Mouse (Mus musculus): ENCODE data around the gene Slc17a2.

DNA sequence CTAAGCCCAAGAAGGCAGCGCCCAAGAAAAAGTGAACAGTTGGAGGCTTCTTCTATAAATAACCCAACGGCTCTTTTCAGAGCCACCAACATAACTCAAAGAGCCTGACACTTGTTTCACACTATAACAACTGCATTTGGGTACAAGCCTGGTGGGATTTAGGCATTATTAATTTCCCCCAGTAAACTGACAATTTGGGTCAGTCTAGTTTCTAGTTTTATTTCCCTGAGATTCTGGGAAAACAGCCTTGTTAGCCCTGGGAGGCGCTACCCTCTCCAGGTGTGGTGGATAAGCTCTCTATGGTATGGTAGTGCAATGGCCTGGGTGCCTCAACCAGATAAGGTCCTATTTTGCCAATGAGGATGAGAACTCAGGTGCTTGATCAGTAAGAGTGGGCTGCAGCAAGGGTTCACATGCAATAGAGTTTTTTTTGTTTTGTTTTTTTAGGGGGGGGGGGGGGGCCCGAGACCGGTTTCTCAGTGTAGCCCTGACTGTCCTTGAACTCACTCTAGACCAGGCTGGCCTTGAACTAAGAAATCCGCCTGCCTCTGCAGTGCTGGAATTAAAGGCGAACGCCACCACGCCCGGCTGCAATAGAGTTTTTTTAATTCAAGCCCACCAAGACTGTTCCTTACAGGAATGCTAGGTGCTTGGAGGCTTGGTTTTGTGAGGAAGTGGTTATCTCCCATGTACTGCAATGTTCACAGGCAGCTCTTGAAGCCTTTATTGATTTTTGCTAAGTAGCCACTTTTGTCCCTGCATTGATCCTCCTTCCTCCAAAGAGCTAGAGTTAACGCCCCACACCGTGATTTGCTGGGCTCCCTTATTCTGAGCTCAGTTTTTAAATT, 42.2 kb upstream of the Slc17a2 start:
- no peak for TF ChIP-seq CTCF (IDR thresholded peaks at IDR 0.05; ENCODE audit: extremely low read depth, insufficient read depth, insufficient read length, insufficient replicate concordance)
- TF ChIP-seq POLR2A (IDR thresholded peaks at IDR 0.05; ENCODE audit: low read depth, low read length): no peak
